In the genomic region with DNA sequence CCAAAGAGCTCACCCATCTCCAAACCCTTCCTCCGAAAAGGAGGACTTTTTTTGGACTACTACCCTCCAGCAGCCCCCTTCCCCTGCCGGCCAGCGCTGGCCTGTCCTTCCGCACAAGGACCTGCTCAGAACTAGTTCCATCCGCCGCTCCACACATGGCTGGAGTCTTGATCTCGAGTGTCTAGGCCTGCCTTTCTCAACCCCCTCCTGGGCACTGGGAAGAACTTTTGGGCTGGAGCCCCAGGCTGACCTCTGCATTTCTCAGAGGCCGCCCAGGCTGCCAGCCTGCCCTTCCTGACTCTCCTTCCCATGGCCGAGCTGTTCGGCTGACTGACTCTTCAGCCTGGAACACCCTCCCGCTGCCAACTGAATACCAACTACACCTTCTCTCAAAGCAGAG, we compare ENCODE assay signal across 8 mouse cellular contexts. TPM values are rescaled to one million over a fixed set of nuclear protein-coding genes. Genes with fewer than 3 reads are reported as not detected.
DNase-seq lines count a peak whose midpoint lies in the region; ATAC-seq and TF ChIP-seq lines count a peak whose summit lies in the region.

No protein-coding gene starts in this region.

- peak; percentile 54 for DNase-seq in kidney, adult 11 months
- DNase-seq in kidney, postnatal 4 days, result no peak
- DNase-seq in midbrain, postnatal 0 days (ENCODE audit: low spot score), result no peak
- no peak for DNase-seq in frontal cortex, postnatal 25 days (ENCODE audit: low spot score in 2 of 2)
- no peak for DNase-seq in B cell, adult 2 months
- DNase-seq in thymus, postnatal 25 days, result no peak

- no peak for TF ChIP-seq CTCF in midbrain, postnatal 0 days (IDR thresholded peaks at IDR 0.05)

- peak overlapping the region; percentile 53 for H3K4me2 ChIP-seq in embryonic facial prominence, embryonic 15.5 days (replicated peaks)
- H3K4me2 ChIP-seq in kidney, embryonic 14.5 days (replicated peaks; ENCODE audit: low read depth, low read length), result peak overlapping the region; percentile 38
- peak overlapping the region; percentile 49 for H3K4me2 ChIP-seq in midbrain, postnatal 0 days (ENCODE audit: low read depth, low read length, poor library complexity, severe bottlenecking)

- peaks cover 15% of the 10 kb centered on the region for H3K4me1 ChIP-seq in embryonic facial prominence, embryonic 15.5 days
- H3K4me1 ChIP-seq in kidney, embryonic 14.5 days (ENCODE audit: control insufficient read depth, insufficient read depth, low read length), result peaks cover 5% of the 10 kb centered on the region; the same call in 1 of the 2 replicates
- no peaks in the 10 kb centered on the region for H3K4me1 ChIP-seq in midbrain, postnatal 0 days (ENCODE audit: insufficient read depth, low read length)

- no peak overlapping the region for H3K27ac ChIP-seq in embryonic facial prominence, embryonic 15.5 days (replicated peaks)
- no peak overlapping the region for H3K27ac ChIP-seq in kidney, embryonic 14.5 days (ENCODE audit: low read depth, low read length)
- no peak overlapping the region for H3K27ac ChIP-seq in midbrain, postnatal 0 days (ENCODE audit: low read depth, low read length)

- peak overlapping the region; percentile 31 for H3K4me3 ChIP-seq in embryonic facial prominence, embryonic 15.5 days (replicated peaks)
- peak overlapping the region; percentile 20 for H3K4me3 ChIP-seq in kidney, embryonic 14.5 days (ENCODE audit: low read length)
- peak overlapping the region; percentile 34; the same call in 1 of the 2 replicates for H3K4me3 ChIP-seq in midbrain, postnatal 0 days (ENCODE audit: low read depth, low read length)

- H3K27me3 ChIP-seq in embryonic facial prominence, embryonic 15.5 days, result peaks cover 97% of the 10 kb centered on the region
- H3K27me3 ChIP-seq in kidney, embryonic 14.5 days (ENCODE audit: control insufficient read depth, insufficient read depth, low read length), result peaks cover 83% of the 10 kb centered on the region
- peaks cover 66% of the 10 kb centered on the region for H3K27me3 ChIP-seq in midbrain, postnatal 0 days (ENCODE audit: insufficient read depth, low read length)

- no peak overlapping the region for H3K9ac ChIP-seq in embryonic facial prominence, embryonic 15.5 days
- H3K9ac ChIP-seq in kidney, embryonic 14.5 days (ENCODE audit: low read depth, low read length), result peak overlapping the region; percentile 13; the same call in 1 of the 2 replicates
- no peak overlapping the region for H3K9ac ChIP-seq in midbrain, postnatal 0 days (replicated peaks; ENCODE audit: low read length, poor library complexity, severe bottlenecking)

- H3K36me3 ChIP-seq in embryonic facial prominence, embryonic 15.5 days, result no peaks in the 10 kb centered on the region
- H3K36me3 ChIP-seq in kidney, embryonic 14.5 days (ENCODE audit: control insufficient read depth, insufficient read depth, low read length), result no peaks in the 10 kb centered on the region
- H3K36me3 ChIP-seq in midbrain, postnatal 0 days (ENCODE audit: insufficient read depth, low read length), result no peaks in the 10 kb centered on the region

- ATAC-seq in embryonic facial prominence, embryonic 15.5 days (ENCODE audit: insufficient number of reproducible peaks, low FRiP score, low TSS enrichment, low read depth), result no peak
- peak; percentile 64 for ATAC-seq in kidney, embryonic 14.5 days (ENCODE audit: low FRiP score, low TSS enrichment)
- no peak for ATAC-seq in midbrain, postnatal 0 days (ENCODE audit: low FRiP score)

- H3K9me3 ChIP-seq in embryonic facial prominence, embryonic 15.5 days (replicated peaks), result no peaks in the 10 kb centered on the region
- H3K9me3 ChIP-seq in kidney, embryonic 14.5 days (ENCODE audit: control insufficient read depth, low read length), result no peaks in the 10 kb centered on the region
- H3K9me3 ChIP-seq in midbrain, postnatal 0 days (ENCODE audit: low read length), result no peaks in the 10 kb centered on the region

- WGBS in embryonic facial prominence, embryonic 15.5 days, result 14% methylated on average over 11 of the region's 11 CpGs
- WGBS in kidney, embryonic 14.5 days, result 8% methylated on average over 11 of the region's 11 CpGs
- 14% methylated on average over 11 of the region's 11 CpGs for whole genome bisulfite sequencing in midbrain, postnatal 0 days

RNA-seq across cellular contexts. Expression of a gene that starts 1.8 kb away (rescaled TPM):
- polyA plus RNA-seq in embryonic facial prominence, embryonic 15.5 days (2015; fragmentation: Nextera tagmentation; extraction: Ambion mirVana), result not detected in 2 replicates
- not detected in 2 replicates for polyA plus RNA-seq in kidney, embryonic 14.5 days (2014; fragmentation: Nextera tagmentation; extraction: Ambion mirVana)
- total RNA-seq in midbrain, postnatal 0 days (2014; rRNA removed), result not detected in 2 replicates
- polyA plus RNA-seq in midbrain, postnatal 0 days (2015; fragmentation: Nextera tagmentation; extraction: Ambion mirVana), result 0.93 and 1.3 TPM in 2 replicates

RNA-seq across cellular contexts. Expression of a gene that starts 3.2 kb away (rescaled TPM):
- 5.5 and 13.4 TPM in 2 replicates for polyA plus RNA-seq in embryonic facial prominence, embryonic 15.5 days (2015; fragmentation: Nextera tagmentation; extraction: Ambion mirVana)
- not detected in 2 replicates for polyA plus RNA-seq in kidney, embryonic 14.5 days (2014; fragmentation: Nextera tagmentation; extraction: Ambion mirVana)
- total RNA-seq in midbrain, postnatal 0 days (2014; rRNA removed), result not detected in 2 replicates
- polyA plus RNA-seq in midbrain, postnatal 0 days (2015; fragmentation: Nextera tagmentation; extraction: Ambion mirVana), result 0.11 and 0.51 TPM in 2 replicates

RNA-seq across cellular contexts. Expression of a gene that starts 18.9 kb away (rescaled TPM):
- 0.33 and 0.39 TPM in 2 replicates for polyA plus RNA-seq in embryonic facial prominence, embryonic 15.5 days (2015; fragmentation: Nextera tagmentation; extraction: Ambion mirVana)
- polyA plus RNA-seq in kidney, embryonic 14.5 days (2014; fragmentation: Nextera tagmentation; extraction: Ambion mirVana), result 0.10 and 0.28 TPM in 2 replicates
- 1.9 and 2.5 TPM in 2 replicates for total RNA-seq in midbrain, postnatal 0 days (2014; rRNA removed)
- 0.95 and 0.96 TPM in 2 replicates for polyA plus RNA-seq in midbrain, postnatal 0 days (2015; fragmentation: Nextera tagmentation; extraction: Ambion mirVana)

RNA-seq across cellular contexts. Expression of a gene that starts 22.1 kb away (rescaled TPM):
- polyA plus RNA-seq in embryonic facial prominence, embryonic 15.5 days (2015; fragmentation: Nextera tagmentation; extraction: Ambion mirVana), result 1.00 and 1.1 TPM in 2 replicates
- 0.93 and 1.1 TPM in 2 replicates for polyA plus RNA-seq in kidney, embryonic 14.5 days (2014; fragmentation: Nextera tagmentation; extraction: Ambion mirVana)
- total RNA-seq in midbrain, postnatal 0 days (2014; rRNA removed), result 0.24 and 0.38 TPM in 2 replicates
- 0.32 and 0.50 TPM in 2 replicates for polyA plus RNA-seq in midbrain, postnatal 0 days (2015; fragmentation: Nextera tagmentation; extraction: Ambion mirVana)

RNA-seq across cellular contexts. Expression of a gene that starts 28.2 kb away (rescaled TPM):
- polyA plus RNA-seq in embryonic facial prominence, embryonic 15.5 days (2015; fragmentation: Nextera tagmentation; extraction: Ambion mirVana), result 43.7 and 47.1 TPM in 2 replicates
- 46.6 and 58.0 TPM in 2 replicates for polyA plus RNA-seq in kidney, embryonic 14.5 days (2014; fragmentation: Nextera tagmentation; extraction: Ambion mirVana)
- 18.9 and 22.0 TPM in 2 replicates for total RNA-seq in midbrain, postnatal 0 days (2014; rRNA removed)
- 12.9 and 15.2 TPM in 2 replicates for polyA plus RNA-seq in midbrain, postnatal 0 days (2015; fragmentation: Nextera tagmentation; extraction: Ambion mirVana)
